Mouse (Mus musculus) thymus, adult 2 months (tissue): ENCODE data around the gene C1galt1. TPM values are rescaled to one million over a fixed set of nuclear protein-coding genes. Genes with fewer than 3 reads are reported as not detected.
A peak's percentile ranks its signal among the peaks of the same experiment; 100 is the strongest.

ENCODE experiments used
- DNase-seq: peaks from one replicate; pipeline ENCODE4 v3.0.0; 2021
- H3K27ac ChIP-seq: fragments of 200-500 bp; 2 replicates; pipeline ENCODE4 v1.5.1; 2012; ENCODE audit warnings: low read length, control low read depth; ENCODE audit not compliant: control insufficient read depth, insufficient read depth
- H3K27me3 ChIP-seq: fragments of 200-500 bp; 2 replicates; pipeline ENCODE4 v1.6.1; 2012; ENCODE audit warnings: mild to moderate bottlenecking, low read length, moderate library complexity, mixed read lengths; ENCODE audit not compliant: control insufficient read depth, insufficient read depth
- H3K36me3 ChIP-seq: fragments of 200-500 bp; 2 replicates; pipeline ENCODE4 v1.6.1; 2012; ENCODE audit warnings: mild to moderate bottlenecking, low read length, moderate library complexity; ENCODE audit not compliant: control insufficient read depth, insufficient read depth
- H3K4me1 ChIP-seq: fragments of 200-500 bp; replicated peaks from 2 replicates; pipeline ENCODE4 v1.6.1; 2012; ENCODE audit warnings: low read length; ENCODE audit not compliant: control insufficient read depth, insufficient read depth
- H3K4me3 ChIP-seq: fragments of 200-500 bp; 2 replicates; pipeline ENCODE4 v1.5.1; 2012; ENCODE audit warnings: mild to moderate bottlenecking, low read length, control low read depth, moderate library complexity; ENCODE audit not compliant: control insufficient read depth, insufficient read depth
- CTCF ChIP-seq: fragments of 200-500 bp; IDR thresholded peaks from 2 replicates; pipeline ENCODE4 v1.5.1; 2012; ENCODE audit warnings: mild to moderate bottlenecking, control low read depth, low read length, moderate library complexity, borderline replicate concordance; ENCODE audit not compliant: control insufficient read depth, poor library complexity, insufficient read depth; ENCODE audit errors: extremely low read depth
- POLR2A ChIP-seq: fragments of 200-500 bp; IDR thresholded peaks from 2 replicates; pipeline ENCODE4 v1.6.1; 2012; ENCODE audit warnings: mild to moderate bottlenecking, low read length, control low read depth, moderate library complexity; ENCODE audit not compliant: control insufficient read depth, poor library complexity, insufficient read depth; ENCODE audit errors: extremely low read depth
- WGBS: fragments of 180-500 bp; shearing (Covaris S2); methylation state at CpG from one replicate; pipeline ENCODE4 v1.1.7; 2018; 5-methylcytosine and 5-hydroxymethylcytosine counted together
- polyA plus RNA-seq: library from polyadenylated mRNA; depleted of rRNA; stranded (reverse); fragments of >200 nt; gene quantifications from 2 replicates; pipeline ENCODE4 v1.2.3, GENCODE M21; 2012; rRNA removed

C1galt1 gene
- 12.9 and 13.1 TPM in 2 replicates for polyA plus RNA-seq

DNA sequence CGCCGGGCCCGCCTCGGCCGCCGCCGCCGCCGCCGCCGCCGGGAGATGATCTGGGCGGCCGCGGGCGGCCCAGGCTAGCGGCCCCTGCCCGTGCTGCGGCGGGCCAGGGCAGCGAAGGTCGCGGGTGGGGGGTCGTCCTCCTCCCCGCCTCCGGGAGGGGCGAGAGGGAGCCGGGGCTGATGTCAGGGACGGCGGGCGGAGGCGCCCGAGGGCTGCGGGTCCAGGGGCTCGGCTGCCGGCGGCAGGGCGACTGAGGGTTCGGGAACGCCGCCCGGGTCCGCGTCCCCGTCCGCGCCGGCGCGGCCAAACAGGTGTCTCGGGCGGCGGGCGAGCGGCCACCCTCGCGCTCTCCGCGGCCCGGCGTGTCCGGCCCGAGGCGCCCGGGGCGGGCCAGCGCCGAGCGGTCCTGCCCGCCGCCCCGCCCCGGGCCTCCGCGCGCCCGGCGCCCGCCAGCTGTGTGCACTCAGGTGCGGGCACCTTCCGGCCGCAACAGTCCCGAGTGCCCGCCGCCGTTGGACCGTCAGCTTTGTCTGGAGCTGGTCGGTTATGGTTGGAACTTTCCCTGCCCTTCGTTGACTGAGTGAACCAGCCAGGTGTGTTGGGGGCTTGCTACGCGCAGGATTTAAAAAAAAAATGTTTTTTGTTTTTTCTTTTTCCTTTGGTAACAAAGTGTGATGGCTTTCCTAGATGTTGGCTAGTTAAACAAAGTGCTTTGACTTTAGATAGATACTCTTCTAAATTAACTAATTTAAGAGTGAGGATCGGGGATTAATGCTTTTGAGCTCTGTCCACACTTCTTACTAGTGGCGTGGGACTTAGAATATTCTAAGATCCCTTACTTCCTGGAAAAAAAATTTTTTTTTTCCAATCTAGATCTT is at the start of gene C1galt1:
Gene C1galt1, plus strand, starts transcription at position 41 of the 878 bp plus-strand sequence.
- no peaks in the 10 kb centered on the region for H3K27me3 ChIP-seq
- peak; percentile 62 for DNase-seq
- WGBS, result 3% methylated on average over 75 of the region's 93 CpGs
- TF ChIP-seq CTCF, result no peak
- TF ChIP-seq POLR2A, result peak; percentile 92
- H3K4me1 ChIP-seq, result peaks cover 18% of the 10 kb centered on the region
- H3K36me3 ChIP-seq, result no peaks in the 10 kb centered on the region
- peak within 1 kb of the TSS; percentile 95 for H3K27ac ChIP-seq
- H3K4me3 ChIP-seq, result peak within 1 kb of the TSS; percentile 92

GRCm38 (mm10) chr6:7799969-7800368 is 44.7 kb upstream of the C1galt1 start:
- 82% methylated on average over 6 of the region's 6 CpGs for WGBS

GRCm38 (mm10) chr6:7803765-7804542 is 40.7 kb upstream of the C1galt1 start:
- Histone ChIP-seq H3K4me1 (no peaks in the 10 kb centered on the region), H3K4me3 (no peak overlapping the region), H3K27ac (no peak overlapping the region), H3K36me3 (no peaks in the 10 kb centered on the region), H3K27me3 (no peaks in the 10 kb centered on the region)
- TF ChIP-seq POLR2A, result no peak
- no peak for TF ChIP-seq CTCF
- WGBS, result 93% methylated on average over 9 of the region's 9 CpGs
- no peak for DNase-seq

More at GRCm38 (mm10) chr6:7799969-7800368, 44.7 kb upstream of the C1galt1 start:
- no peak for DNase-seq
- Histone ChIP-seq H3K27me3 (no peaks in the 10 kb centered on the region), H3K4me1 (no peaks in the 10 kb centered on the region), H3K4me3 (no peak overlapping the region), H3K27ac (no peak overlapping the region), H3K36me3 (no peaks in the 10 kb centered on the region)
- TF ChIP-seq POLR2A (no peak), CTCF (no peak)

- TF ChIP-seq POLR2A (no peak), CTCF (no peak)
- H3K4me1 ChIP-seq, result no peaks in the 10 kb centered on the region
These were observed 30.5 kb upstream of the C1galt1 start for GRCm38 (mm10) chr6:7814146-7814545.

DNA sequence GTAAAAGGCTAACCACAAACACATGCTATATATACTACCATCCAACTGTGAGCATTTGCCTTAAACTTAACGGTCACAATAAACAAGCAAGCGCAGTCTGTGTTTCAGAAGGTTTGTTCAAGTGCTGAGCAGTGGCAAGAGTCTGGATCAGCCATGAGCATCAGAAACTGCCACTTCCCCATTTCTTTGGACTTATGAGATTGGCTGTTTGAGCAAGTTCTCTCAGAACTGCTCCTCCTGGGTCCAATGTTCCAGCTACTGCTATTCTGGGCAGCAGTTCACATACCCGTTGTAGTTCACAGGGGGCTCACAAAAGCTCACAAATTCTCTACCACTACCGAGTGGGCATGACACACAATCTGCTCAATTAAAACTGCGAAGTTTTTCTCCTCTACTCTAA is 28.4 kb upstream of the C1galt1 start:
- no peak overlapping the region for H3K27ac ChIP-seq
- TF ChIP-seq POLR2A (no peak), CTCF (no peak)
- WGBS, result 73% methylated on average over 5 of the region's 5 CpGs
- no peaks in the 10 kb centered on the region for H3K27me3 ChIP-seq
- no peak for DNase-seq
- H3K4me1 ChIP-seq, result no peaks in the 10 kb centered on the region
- no peaks in the 10 kb centered on the region for H3K36me3 ChIP-seq
- H3K4me3 ChIP-seq, result no peak overlapping the region

More at GRCm38 (mm10) chr6:7814146-7814545, 30.5 kb upstream of the C1galt1 start:
- H3K27ac ChIP-seq, result no peak overlapping the region
- WGBS, result 26% methylated on average over 2 of the region's 2 CpGs
- no peak overlapping the region for H3K4me3 ChIP-seq
- H3K36me3 ChIP-seq, result no peaks in the 10 kb centered on the region
- no peak for DNase-seq
- H3K27me3 ChIP-seq, result no peaks in the 10 kb centered on the region

- Histone ChIP-seq H3K27ac (no peak overlapping the region), H3K36me3 (no peaks in the 10 kb centered on the region), H3K4me3 (no peak overlapping the region), H3K27me3 (no peaks in the 10 kb centered on the region), H3K4me1 (no peaks in the 10 kb centered on the region)
- no peak for DNase-seq
- no peak for TF ChIP-seq CTCF
- WGBS, result 77% methylated on average over 6 of the region's 6 CpGs
These were observed 22.0 kb upstream of the C1galt1 start for GRCm38 (mm10) chr6:7822688-7823087.

DNA sequence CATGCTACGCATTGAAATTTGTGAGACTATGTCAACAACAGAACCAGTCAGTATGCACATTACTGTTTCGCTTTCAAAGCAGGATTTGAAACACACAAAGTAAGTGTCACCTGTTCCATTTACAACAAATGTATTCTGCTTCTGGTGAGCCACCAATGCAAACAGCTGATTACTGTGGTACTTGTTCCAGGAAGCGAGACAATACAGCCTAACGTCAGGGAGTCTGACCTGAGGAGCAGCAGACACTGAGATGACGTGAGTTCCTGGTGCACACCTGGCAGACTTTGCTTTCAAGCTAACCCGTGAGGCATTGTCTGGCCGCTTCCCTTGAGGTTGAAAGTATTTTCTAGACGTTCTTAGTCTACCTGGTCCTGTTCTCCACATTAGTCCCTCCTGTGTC is 13.8 kb upstream of the C1galt1 start:
- no peak overlapping the region for H3K4me3 ChIP-seq
- H3K36me3 ChIP-seq, result no peaks in the 10 kb centered on the region
- DNase-seq, result no peak
- H3K27me3 ChIP-seq, result no peaks in the 10 kb centered on the region
- no peak for TF ChIP-seq POLR2A
- H3K4me1 ChIP-seq, result no peaks in the 10 kb centered on the region
- no peak overlapping the region for H3K27ac ChIP-seq
- 61% methylated on average over 8 of the region's 8 CpGs for WGBS
